Mouse (Mus musculus) CH12.LX (cell line): ENCODE results near the gene Vps51.

ENCODE experiments used
- CTCF ChIP-seq, 2 experiments: IDR thresholded peaks in 1 of 2; conservative IDR thresholded peaks in 1 of 2; 2 replicates each; pipeline ENCODE4 v1.5.1; 2011 to 2012; ENCODE audit warnings: low read depth in 2 of 2, low read length in 2 of 2, improper control_type of control experiment in 1 of 2, inconsistent platforms in 1 of 2, mild to moderate bottlenecking in 1 of 2, moderate library complexity in 1 of 2
- RCOR1 ChIP-seq: conservative IDR thresholded peaks from 2 replicates; pipeline ENCODE4 v1.6.1; 2012; ENCODE audit warnings: low read depth, mild to moderate bottlenecking, inconsistent platforms, low read length, improper control_type of control experiment
- TBP ChIP-seq: conservative IDR thresholded peaks from 2 replicates; pipeline ENCODE4 v1.6.1; 2011; ENCODE audit warnings: low read depth, low read length, improper control_type of control experiment

GRCm38 (mm10) chr19:6061021-6061533 is 16.0 kb downstream of the Vps51 start, which contains the start of gene Znhit2:
- TF ChIP-seq CTCF (conservative IDR thresholded peaks at IDR 0.05 in 1 of 2, IDR thresholded peaks at IDR 0.05 in 1 of 2; ENCODE audit: low read depth in 2 of 2, low read length in 2 of 2) (no peak), TBP (peak; percentile 76; the same call in 1 of the 2 replicates), RCOR1 (no peak)
